Mouse (Mus musculus): ENCODE results near the gene Rbms3. TPM values are rescaled to one million over a fixed set of nuclear protein-coding genes. Genes with fewer than 3 reads are reported as not detected.

Gene Rbms3
- polyA plus RNA-seq, 1 experiment from 2014 or later: 117 TPM

GRCm38 (mm10) chr9:117010801-117011200, 618.9 kb downstream of the Rbms3 start:
- TF ChIP-seq CTCF (IDR thresholded peaks at IDR 0.05; ENCODE audit: low read depth): no peak
- Histone ChIP-seq H3K9me3 (ENCODE audit: low read depth, low read length) (no peaks in the 10 kb centered on the region), H3K4me3 (ENCODE audit: low read depth, low read length) (no peak overlapping the region), H3K9ac (no peak overlapping the region), H3K27me3 (ENCODE audit: insufficient read depth, low read length) (no peaks in the 10 kb centered on the region), H3K36me3 (ENCODE audit: insufficient read depth) (no peaks in the 10 kb centered on the region), H3K4me2 (no peak overlapping the region), H3K4me1 (ENCODE audit: insufficient read depth) (no peaks in the 10 kb centered on the region), H3K27ac (ENCODE audit: low read depth) (no peak overlapping the region)
- ATAC-seq (ENCODE audit: insufficient read depth): no peak
- no peak for DNase-seq
- 96% methylated on average over 3 of the region's 3 CpGs for WGBS

GRCm38 (mm10) chr9:117008194-117008593, 621.5 kb downstream of the Rbms3 start:
- H3K36me3 ChIP-seq (ENCODE audit: insufficient read depth): no peaks in the 10 kb centered on the region
- H3K4me3 ChIP-seq (ENCODE audit: low read depth, low read length): no peak overlapping the region
- H3K4me2 ChIP-seq: no peak overlapping the region
- H3K9me3 ChIP-seq (ENCODE audit: low read depth, low read length): no peaks in the 10 kb centered on the region
- WGBS: 61% methylated on average over 1 of the region's 1 CpGs
- H3K27ac ChIP-seq (ENCODE audit: low read depth): no peak overlapping the region
- no peaks in the 10 kb centered on the region for H3K27me3 ChIP-seq (ENCODE audit: insufficient read depth, low read length)
- no peak for ATAC-seq (ENCODE audit: insufficient read depth)
- no peak for TF ChIP-seq CTCF (IDR thresholded peaks at IDR 0.05; ENCODE audit: low read depth)
- DNase-seq: no peak
- no peaks in the 10 kb centered on the region for H3K4me1 ChIP-seq (ENCODE audit: insufficient read depth)
- no peak overlapping the region for H3K9ac ChIP-seq

DNA sequence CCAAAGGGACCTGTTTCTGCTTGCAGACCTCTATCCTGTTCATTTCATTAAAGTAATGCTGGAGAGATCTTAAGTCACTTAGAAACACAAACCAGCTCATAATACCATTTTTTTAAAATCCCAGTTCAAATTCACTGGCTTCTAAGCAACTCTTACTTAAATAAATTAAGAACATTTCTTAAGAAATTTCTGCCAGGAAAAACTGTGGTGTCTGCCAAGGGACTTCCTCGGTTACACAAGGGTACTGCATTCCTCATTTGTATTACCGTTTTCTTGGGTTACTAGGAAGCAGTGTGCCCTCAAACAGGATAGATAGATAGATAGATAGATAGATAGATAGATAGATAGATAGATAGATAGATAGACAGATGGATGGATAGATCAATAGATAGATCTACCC, 627.6 kb downstream of the Rbms3 start:
- no peaks in the 10 kb centered on the region for H3K27me3 ChIP-seq (ENCODE audit: insufficient read depth, low read length)
- H3K9ac ChIP-seq: no peak overlapping the region
- H3K9me3 ChIP-seq (ENCODE audit: low read depth, low read length): no peaks in the 10 kb centered on the region
- DNase-seq (peak; percentile 65), ATAC-seq (ENCODE audit: insufficient read depth) (no peak)
- no peaks in the 10 kb centered on the region for H3K36me3 ChIP-seq (ENCODE audit: insufficient read depth)
- H3K4me1 ChIP-seq (ENCODE audit: insufficient read depth): peaks cover 3% of the 10 kb centered on the region; the same call in 1 of the 2 replicates
- H3K4me2 ChIP-seq: no peak overlapping the region
- H3K27ac ChIP-seq (ENCODE audit: low read depth): no peak overlapping the region
- WGBS: 43% methylated on average over 2 of the region's 2 CpGs
- no peak for TF ChIP-seq CTCF (IDR thresholded peaks at IDR 0.05; ENCODE audit: low read depth)
- H3K4me3 ChIP-seq (ENCODE audit: low read depth, low read length): no peak overlapping the region

GRCm38 (mm10) chr9:116999186-116999585, 630.5 kb downstream of the Rbms3 start:
- no peaks in the 10 kb centered on the region for H3K36me3 ChIP-seq (ENCODE audit: insufficient read depth)
- no peak for DNase-seq

DNA sequence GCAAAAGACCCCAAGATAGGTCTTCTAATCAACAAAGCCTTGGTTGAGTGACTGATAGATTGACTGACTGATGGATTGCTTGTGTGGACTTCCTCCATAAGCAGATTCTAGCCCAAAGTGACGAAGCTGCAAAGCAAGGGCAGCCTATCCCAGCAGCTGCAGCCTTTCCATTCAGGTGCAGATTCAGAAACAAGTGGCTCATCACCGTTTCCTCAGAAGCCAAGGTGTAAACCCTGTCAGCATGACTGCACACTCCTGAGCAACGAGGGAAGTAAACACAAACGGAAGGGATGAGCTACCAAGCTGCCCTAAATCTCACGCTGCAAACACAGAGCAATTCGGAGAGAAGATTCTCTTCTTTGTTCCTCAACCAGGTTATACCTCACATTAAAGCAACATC, 639.4 kb downstream of the Rbms3 start:
- Histone ChIP-seq H3K9ac (no peak overlapping the region), H3K4me2 (no peak overlapping the region), H3K27me3 (ENCODE audit: insufficient read depth, low read length) (no peaks in the 10 kb centered on the region), H3K4me1 (ENCODE audit: insufficient read depth) (no peaks in the 10 kb centered on the region), H3K36me3 (ENCODE audit: insufficient read depth) (no peaks in the 10 kb centered on the region), H3K27ac (ENCODE audit: low read depth) (no peak overlapping the region), H3K9me3 (ENCODE audit: low read depth, low read length) (no peaks in the 10 kb centered on the region), H3K4me3 (ENCODE audit: low read depth, low read length) (no peak overlapping the region)
- WGBS: 75% methylated on average over 6 of the region's 6 CpGs
- DNase-seq (no peak), ATAC-seq (ENCODE audit: insufficient read depth) (no peak)
- TF ChIP-seq CTCF (IDR thresholded peaks at IDR 0.05; ENCODE audit: low read depth): no peak

More at GRCm38 (mm10) chr9:116999186-116999585, 630.5 kb downstream of the Rbms3 start:
- WGBS: 61% methylated on average over 6 of the region's 6 CpGs
- ATAC-seq (ENCODE audit: insufficient read depth): no peak
- no peaks in the 10 kb centered on the region for H3K9me3 ChIP-seq (ENCODE audit: low read depth, low read length)
- no peaks in the 10 kb centered on the region for H3K27me3 ChIP-seq (ENCODE audit: insufficient read depth, low read length)
- TF ChIP-seq CTCF (IDR thresholded peaks at IDR 0.05; ENCODE audit: low read depth): no peak
- H3K9ac ChIP-seq: no peak overlapping the region
- no peak overlapping the region for H3K4me2 ChIP-seq
- no peak overlapping the region for H3K27ac ChIP-seq (ENCODE audit: low read depth)
- peaks cover 3% of the 10 kb centered on the region; the same call in 1 of the 2 replicates for H3K4me1 ChIP-seq (ENCODE audit: insufficient read depth)
- H3K4me3 ChIP-seq (ENCODE audit: low read depth, low read length): no peak overlapping the region

DNA sequence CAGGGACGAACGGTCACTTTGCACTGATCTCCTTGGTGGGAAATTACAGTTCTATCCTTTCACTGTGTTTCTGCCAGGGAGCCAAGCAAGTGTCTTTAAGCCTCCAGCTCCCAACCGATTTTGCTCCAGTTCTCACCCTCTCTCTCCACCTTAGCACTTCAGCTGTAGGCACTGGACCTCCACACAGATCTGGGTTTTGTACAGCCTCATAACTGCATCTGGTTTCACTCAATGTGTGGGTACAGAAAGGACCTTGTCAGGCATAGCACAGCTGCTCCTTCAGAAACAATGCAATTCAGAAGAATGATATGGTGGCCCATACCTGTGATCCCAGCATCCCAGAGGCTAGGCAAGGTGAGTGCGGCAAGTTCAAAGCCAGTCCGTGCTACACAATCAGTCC, 648.9 kb downstream of the Rbms3 start:
- Histone ChIP-seq H3K27ac (ENCODE audit: low read depth) (peak overlapping the region; percentile 13; the same call in 1 of the 2 replicates), H3K36me3 (ENCODE audit: insufficient read depth) (0 out of 2 replicates have a peak, but pooled peaks cover 8% of the 10 kb centered on the region), H3K4me1 (ENCODE audit: insufficient read depth) (no peaks in the 10 kb centered on the region), H3K4me3 (ENCODE audit: low read depth, low read length) (no peak overlapping the region), H3K27me3 (ENCODE audit: insufficient read depth, low read length) (no peaks in the 10 kb centered on the region), H3K4me2 (no peak overlapping the region), H3K9ac (no peak overlapping the region), H3K9me3 (ENCODE audit: low read depth, low read length) (no peaks in the 10 kb centered on the region)
- 70% methylated on average over 5 of the region's 5 CpGs for whole genome bisulfite sequencing
- ATAC-seq (ENCODE audit: insufficient read depth) (no peak), DNase-seq (no peak)
- TF ChIP-seq CTCF (IDR thresholded peaks at IDR 0.05; ENCODE audit: low read depth): no peak

DNA sequence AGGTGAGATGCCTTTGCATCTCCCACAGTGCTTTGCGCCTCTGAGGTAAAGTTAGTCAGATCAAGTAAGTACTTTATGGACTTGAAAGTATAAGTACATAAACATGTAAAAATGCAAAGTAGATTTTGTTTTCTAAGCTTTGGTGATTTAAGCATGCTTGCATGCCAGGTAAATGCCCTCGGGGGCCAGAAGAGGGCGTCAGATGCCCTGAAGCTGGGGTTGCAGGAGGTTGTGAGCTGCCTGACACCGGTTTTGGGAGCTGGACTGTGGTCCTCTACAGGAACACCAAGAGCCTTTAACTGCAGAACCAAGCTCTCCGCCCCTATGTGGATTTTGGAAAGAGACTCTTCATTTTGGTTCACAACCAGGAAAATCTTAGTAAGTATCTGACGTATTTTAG, 652.3 kb downstream of the Rbms3 start:
- no peaks in the 10 kb centered on the region for H3K9me3 ChIP-seq (ENCODE audit: low read depth, low read length)
- H3K4me2 ChIP-seq: no peak overlapping the region
- WGBS: 82% methylated on average over 6 of the region's 6 CpGs
- no peak overlapping the region for H3K9ac ChIP-seq
- H3K27ac ChIP-seq (ENCODE audit: low read depth): peak overlapping the region; percentile 56
- H3K36me3 ChIP-seq (ENCODE audit: insufficient read depth): 0 out of 2 replicates have a peak, but pooled peaks cover 8% of the 10 kb centered on the region
- ATAC-seq (ENCODE audit: insufficient read depth) (no peak), DNase-seq (no peak)
- peak; percentile 41 for TF ChIP-seq CTCF (IDR thresholded peaks at IDR 0.05; ENCODE audit: low read depth)
- no peaks in the 10 kb centered on the region for H3K4me1 ChIP-seq (ENCODE audit: insufficient read depth)
- H3K4me3 ChIP-seq (ENCODE audit: low read depth, low read length): no peak overlapping the region
- H3K27me3 ChIP-seq (ENCODE audit: insufficient read depth, low read length): no peaks in the 10 kb centered on the region

Data from lung, embryonic 14.5 days (tissue).